Mouse (Mus musculus) bone marrow, adult 2 months (tissue): ENCODE data around the gene Rnf220.

Experiments used
- CTCF ChIP-seq: fragments of 200-500 bp; IDR thresholded peaks from 2 replicates; pipeline ENCODE4 v1.5.1; 2011; ENCODE audit warnings: low read length, control low read depth; ENCODE audit not compliant: control insufficient read depth, insufficient read depth
- POLR2A ChIP-seq: fragments of 200-500 bp; IDR thresholded peaks from 2 replicates; pipeline ENCODE4 v1.6.1; 2011; ENCODE audit warnings: low read depth, mild to moderate bottlenecking, control low read depth, low read length, borderline replicate concordance; ENCODE audit not compliant: control insufficient read depth

DNA sequence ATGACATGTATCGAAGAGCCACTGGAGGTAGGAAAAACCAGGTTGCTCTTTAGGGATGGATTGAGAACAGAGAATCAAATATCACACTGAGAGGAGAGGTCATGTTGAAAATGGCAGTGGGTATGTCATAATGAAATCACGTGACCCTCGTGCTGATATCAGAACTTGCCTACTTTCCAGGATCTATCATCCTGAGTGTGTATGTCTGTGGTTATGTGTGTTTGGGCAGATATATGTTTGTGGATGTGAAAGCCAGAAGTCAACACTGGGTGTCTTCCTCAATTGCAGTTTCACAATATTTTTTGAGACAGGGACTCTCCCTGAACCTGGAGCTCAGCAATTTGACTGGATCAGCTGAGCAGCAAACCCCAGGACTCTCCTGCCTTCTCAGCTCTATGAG is 48.6 kb upstream of the Rnf220 start:
- TF ChIP-seq CTCF (no peak), POLR2A (no peak)
